Mouse (Mus musculus): ENCODE measurements around the gene Il1r1.

Il1r1 gene

GRCm38 (mm10) chr1:40233217-40233616 lies 8.3 kb downstream of the Il1r1 start:
- DNase-seq: peak; percentile 41

DNA sequence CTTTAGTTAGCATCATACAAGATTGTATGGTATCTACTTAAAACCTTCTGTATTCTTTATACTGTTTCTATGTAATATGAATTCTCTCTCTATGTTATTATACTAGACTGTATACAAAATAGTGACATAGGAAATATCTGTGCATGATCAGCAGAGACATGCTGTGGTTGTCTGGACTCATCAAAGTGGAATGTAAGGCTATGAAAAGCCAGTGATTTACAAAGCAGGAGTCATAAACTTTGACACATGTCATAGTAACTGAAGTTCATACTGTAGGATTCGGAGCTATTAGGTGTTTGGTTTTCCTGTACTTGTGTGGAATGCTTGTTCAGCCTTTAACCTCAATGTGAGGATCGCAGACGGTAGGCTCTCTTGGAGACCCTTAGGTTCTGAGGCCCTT lies 8.7 kb downstream of the Il1r1 start:
- no peak for DNase-seq

- DNase-seq: no peak
Observed at GRCm38 (mm10) chr1:40235597-40236249, 10.8 kb downstream of the Il1r1 start.

DNA sequence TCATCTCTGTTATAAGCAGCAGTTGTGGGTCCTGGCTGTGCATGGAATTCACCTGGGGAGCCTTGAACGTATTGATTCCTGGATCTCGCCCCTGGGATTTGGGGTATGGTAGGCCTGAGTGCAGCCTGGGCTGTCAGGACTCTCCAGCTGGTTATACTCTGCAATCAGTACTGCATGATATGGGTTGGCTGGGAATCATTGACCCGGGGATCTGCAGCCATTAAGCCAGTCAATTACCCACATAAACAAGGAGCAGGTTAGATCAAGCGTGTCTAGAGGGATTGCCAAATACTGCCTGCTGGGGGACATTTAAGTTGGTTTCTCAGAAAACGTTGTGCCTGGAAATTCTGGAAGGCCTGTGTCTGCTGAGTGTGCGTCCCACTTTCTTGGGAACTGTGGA lies 11.8 kb downstream of the Il1r1 start:
- DNase-seq: no peak

- DNase-seq: no peak
Observed at GRCm38 (mm10) chr1:40237094-40237493, 12.2 kb downstream of the Il1r1 start.

GRCm38 (mm10) chr1:40240353-40241092 lies 15.6 kb downstream of the Il1r1 start:
- no peak for DNase-seq

GRCm38 (mm10) chr1:40242717-40243116 lies 17.8 kb downstream of the Il1r1 start:
- no peak for DNase-seq

DNA sequence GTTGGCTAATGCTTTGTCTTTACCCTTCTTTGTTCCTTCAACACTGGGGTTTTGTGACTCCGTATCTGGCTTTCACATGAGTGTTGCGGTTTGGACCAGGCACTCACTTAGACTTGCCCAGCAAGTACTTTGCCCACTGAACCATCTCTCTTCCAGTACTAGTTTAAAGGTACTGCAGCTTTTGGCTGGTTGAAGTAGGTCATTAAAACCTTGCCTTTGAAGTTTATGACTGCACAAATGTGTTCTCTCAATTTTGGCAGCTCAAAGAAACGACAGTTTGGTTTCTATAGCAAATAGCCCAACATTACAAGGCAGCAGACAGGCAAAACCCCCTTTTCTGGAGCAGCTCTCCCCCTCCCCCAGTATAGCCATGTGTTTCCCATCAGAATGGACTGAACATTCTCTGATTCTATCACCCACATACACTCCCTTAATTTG lies 18.7 kb downstream of the Il1r1 start:
- peak; percentile 33 for DNase-seq

DNA sequence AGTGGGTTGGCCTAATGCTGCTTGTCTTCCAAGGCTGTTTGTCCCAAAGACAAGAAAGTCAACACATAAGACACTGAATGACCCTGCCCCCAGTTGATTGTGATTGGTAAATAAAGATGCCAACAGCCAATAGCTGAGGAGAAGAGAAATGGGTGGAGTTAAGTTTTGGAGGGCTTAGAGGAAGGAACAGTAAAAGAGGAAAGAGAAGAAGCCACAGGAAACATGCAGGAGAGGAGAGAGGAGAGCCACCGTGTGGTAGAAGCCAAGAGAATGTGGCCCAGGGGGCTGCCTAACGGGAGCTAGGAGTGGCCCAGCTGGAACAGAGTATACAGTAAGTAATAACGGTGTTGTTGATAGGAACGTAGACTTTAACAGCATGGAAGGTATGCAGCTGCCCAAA lies 25.5 kb downstream of the Il1r1 start:
- DNase-seq: no peak

DNA sequence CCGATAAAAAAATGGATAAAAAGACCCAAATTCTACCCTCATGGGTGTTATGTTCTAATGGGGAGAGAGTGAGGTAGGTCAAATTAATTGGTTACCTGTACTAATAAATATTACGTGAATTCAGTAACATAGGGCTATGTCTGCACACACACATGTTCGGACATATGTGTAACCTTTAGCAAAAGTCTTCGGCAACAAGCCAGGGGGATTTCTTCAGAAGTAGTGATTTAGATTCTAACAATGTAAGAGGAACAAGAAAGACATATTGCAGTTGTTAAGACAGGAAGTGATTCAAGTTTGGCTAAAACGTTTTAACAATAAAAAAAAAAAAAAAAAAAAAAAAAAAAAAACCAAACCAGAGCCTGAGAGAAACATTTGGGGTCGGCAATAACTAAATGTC lies 27.6 kb downstream of the Il1r1 start:
- DNase-seq: no peak

DNA sequence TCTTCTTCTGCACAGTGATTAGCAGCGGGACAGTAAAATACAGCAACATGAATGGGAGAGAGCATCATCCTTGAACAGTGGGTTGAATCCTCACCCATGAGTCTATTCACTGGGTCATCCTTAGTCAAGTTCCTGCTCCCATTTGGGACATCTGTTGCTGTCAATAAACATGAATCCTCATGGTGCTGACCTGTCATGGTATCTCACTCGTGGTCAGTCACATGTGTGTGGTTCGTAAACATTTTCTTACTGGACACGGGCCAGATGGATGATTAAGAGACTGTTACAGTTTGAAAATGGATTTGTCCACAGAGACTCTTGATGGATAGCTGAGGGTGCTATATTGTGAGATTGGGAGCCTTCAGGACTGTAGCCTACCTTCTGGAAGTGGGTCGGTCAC lies 29.1 kb downstream of the Il1r1 start:
- no peak for DNase-seq

DNA sequence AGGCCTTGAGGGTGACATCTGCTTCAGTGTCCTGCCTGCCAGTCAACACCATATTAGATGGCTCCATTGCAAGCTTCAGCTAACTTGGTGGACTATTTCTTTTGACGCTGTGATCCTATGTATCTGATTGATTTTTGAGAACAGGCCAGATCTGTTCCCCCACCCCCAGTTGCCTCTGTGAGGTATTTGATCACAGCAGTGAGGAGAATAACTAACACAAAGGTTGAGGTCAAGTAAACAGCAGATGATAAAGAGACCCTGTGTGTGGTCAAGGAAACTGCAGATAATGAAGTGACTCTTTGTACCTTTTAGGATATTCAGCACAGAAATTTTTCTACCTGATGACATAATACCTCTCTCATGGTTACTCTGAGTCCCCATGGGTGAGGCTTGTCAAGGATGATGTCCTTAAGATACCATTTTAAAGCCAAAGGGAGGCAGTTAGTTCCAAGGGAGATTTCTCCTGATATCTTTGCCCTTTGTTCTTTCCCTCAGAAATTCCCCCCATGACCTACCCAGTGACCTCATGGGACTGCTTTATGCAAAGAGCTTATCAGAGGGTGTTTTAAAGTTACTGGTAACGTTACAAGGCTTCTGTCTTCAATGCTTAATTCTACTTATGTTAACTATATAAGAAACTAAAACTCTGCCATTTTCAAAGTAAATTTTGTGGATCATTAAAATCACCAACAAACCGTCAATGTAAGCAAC lies 29.6 kb downstream of the Il1r1 start:
- DNase-seq: no peak

GRCm38 (mm10) chr1:40262441-40263121 lies 37.7 kb downstream of the Il1r1 start:
- no peak for DNase-seq

DNA sequence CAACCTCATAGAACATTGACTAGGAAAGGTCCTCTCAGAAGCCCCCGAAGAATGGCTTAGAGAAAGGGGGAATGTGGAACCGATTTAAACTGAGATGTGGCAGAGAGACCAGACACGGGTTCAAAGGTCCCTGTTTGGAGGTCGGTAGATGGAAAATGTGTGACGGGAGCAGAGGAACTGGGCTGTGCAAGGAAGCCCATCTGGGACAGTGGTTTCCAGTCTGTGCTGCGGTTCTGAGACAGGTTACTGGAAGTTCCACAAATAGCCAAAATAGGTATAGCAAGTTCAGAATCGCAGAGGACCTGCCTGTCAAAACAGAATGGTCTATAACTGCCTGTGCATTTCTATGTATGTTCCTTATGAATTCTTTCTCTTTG lies 38.2 kb downstream of the Il1r1 start:
- no peak for DNase-seq

DNA sequence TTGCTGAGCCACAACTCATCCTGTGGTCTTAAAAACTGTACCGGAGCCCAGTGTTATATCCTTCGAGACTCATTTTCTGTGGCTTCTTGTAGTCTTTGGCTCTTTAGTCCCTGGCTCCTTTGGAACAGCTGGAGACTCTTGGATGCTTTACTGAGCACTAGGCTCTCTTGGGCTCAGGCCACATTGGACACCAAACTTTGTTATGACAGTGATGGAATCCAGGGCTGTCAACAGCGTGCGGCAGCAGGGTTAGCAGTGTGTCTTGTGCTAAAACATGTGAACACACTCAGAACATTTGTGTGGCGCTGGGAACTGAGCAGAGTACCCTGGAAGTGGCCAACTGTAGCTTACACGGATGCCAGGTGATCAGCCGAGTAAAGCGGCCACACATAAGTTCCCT lies 38.8 kb downstream of the Il1r1 start:
- DNase-seq: peak; percentile 51

DNA sequence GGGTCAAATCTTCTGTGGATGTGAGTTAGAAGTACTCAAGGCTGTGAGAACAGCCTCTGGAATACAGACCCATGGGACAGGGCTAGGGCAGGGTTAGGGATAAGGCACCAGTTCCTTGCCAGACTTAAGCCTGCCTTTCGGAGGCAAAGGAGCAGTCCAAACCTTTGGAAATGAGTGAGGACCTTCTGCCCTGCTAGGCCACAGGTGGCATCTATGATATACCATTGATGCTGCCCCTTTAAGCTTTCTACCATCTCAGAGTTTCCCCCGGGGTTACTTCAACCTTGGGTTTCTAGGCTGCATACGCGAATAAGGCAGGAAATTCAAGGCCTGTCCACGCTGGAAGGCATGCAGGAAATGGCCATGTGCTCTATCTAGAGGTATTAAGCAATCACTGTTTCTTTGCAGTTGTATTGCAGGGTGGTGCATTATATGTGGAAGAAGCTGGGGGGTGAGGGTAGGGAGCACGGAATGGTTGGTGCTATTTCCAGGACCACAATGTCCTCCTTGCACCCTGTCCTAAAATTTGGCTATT lies 40.5 kb downstream of the Il1r1 start:
- DNase-seq: no peak

- DNase-seq: peak; percentile 93
Observed at GRCm38 (mm10) chr1:40266431-40267260, 41.8 kb downstream of the Il1r1 start.

GRCm38 (mm10) chr1:40267846-40268245 lies 43.0 kb downstream of the Il1r1 start:
- DNase-seq: no peak

GRCm38 (mm10) chr1:40268536-40268935 lies 43.7 kb downstream of the Il1r1 start:
- DNase-seq: no peak

GRCm38 (mm10) chr1:40270415-40270814 lies 45.5 kb downstream of the Il1r1 start:
- DNase-seq: no peak

- DNase-seq: no peak
Observed at GRCm38 (mm10) chr1:40271052-40271451, 46.2 kb downstream of the Il1r1 start.

DNA sequence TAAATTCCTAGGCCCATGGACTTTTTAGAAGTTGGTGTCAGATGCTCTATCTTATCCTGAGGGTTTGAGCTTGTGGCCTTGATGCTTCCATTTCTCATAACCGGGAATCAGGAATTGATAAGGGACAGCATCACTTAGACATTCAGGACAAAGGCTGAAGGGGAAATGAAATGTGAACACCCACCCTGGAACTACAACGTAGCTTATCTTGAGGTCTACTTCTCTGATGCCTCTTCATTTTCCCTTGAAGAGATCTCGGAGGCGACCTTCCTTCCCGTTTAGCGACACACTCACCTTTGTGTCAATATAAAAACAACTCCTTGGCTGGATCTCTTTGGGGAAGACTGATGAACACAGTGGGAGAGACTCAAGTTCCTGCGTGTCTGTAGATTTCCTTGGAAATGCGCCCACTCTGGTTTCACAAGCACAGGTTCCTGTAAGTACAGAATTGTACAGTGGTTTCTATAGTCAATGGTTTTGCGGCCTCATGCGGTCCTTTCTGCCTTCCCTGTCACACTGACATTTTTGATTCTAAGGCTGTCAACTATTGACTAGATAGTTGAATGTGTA lies 46.7 kb downstream of the Il1r1 start:
- no peak for DNase-seq

Measured in kidney, postnatal 10 days (tissue).